Mouse (Mus musculus) stomach, postnatal 0 days (tissue): ENCODE data around the gene Fdxacb1. TPM values are rescaled to one million over a fixed set of nuclear protein-coding genes. Genes with fewer than 3 reads are reported as not detected.

Experiments used
- ATAC-seq: fragments of 200-750 bp; cut with Nextera tagmentation; 2 replicates; pipeline ENCODE4 v1.8.0; 2017; ENCODE audit not compliant: low FRiP score, low TSS enrichment
- DNase-seq: peaks from one replicate; pipeline ENCODE4 v3.0.0-alpha.2; 2016; ENCODE audit warnings: low spot score
- H3K27ac ChIP-seq: fragments of 300-500 bp; sonication (generic); replicated peaks from 2 replicates; pipeline ENCODE4 v1.5.1; 2014; ENCODE audit warnings: mild to moderate bottlenecking, control low read depth
- H3K27me3 ChIP-seq: fragments of 300-500 bp; sonication (generic); 2 replicates; pipeline ENCODE4 v1.6.1; 2014; ENCODE audit warnings: low read length; ENCODE audit not compliant: control insufficient read depth, insufficient read depth
- H3K36me3 ChIP-seq: fragments of 300-500 bp; sonication (generic); 2 replicates; pipeline ENCODE4 v1.6.1; 2014; ENCODE audit warnings: low read length, mixed read lengths; ENCODE audit not compliant: control insufficient read depth, insufficient read depth
- H3K4me1 ChIP-seq: fragments of 300-500 bp; sonication (generic); replicated peaks from 2 replicates; pipeline ENCODE4 v1.6.1; 2014; ENCODE audit warnings: antibody characterized with exemption; ENCODE audit not compliant: control insufficient read depth, insufficient read depth
- H3K4me2 ChIP-seq: fragments of 300-500 bp; sonication (generic); replicated peaks from 2 replicates; pipeline ENCODE4 v1.6.1; 2014; ENCODE audit warnings: low read depth, mild to moderate bottlenecking, control low read depth, moderate library complexity
- H3K4me3 ChIP-seq: fragments of 300-500 bp; sonication (generic); 2 replicates; pipeline ENCODE4 v1.5.1; 2014; ENCODE audit warnings: low read depth, low read length, control low read depth
- H3K9ac ChIP-seq: fragments of 300-500 bp; sonication (generic); 2 replicates; pipeline ENCODE4 v1.6.1; 2014; ENCODE audit warnings: mild to moderate bottlenecking, low read length, control low read depth, mixed read lengths
- H3K9me3 ChIP-seq: fragments of 300-500 bp; sonication (generic); 2 replicates; pipeline ENCODE4 v1.6.1; 2016; ENCODE audit warnings: low read length; ENCODE audit not compliant: control insufficient read depth
- CTCF ChIP-seq: IDR thresholded peaks from 2 replicates; pipeline ENCODE4 v1.5.1; 2016; ENCODE audit warnings: antibody characterized with exemption, low read depth, mild to moderate bottlenecking, moderate library complexity
- EP300 ChIP-seq: optimal IDR thresholded peaks from 2 replicates; pipeline ENCODE3; 2016; ENCODE audit warnings: antibody characterized with exemption
- WGBS: fragments of 180-500 bp; shearing (Covaris S2); extraction: QIAGEN DNeasy Blood & Tissue Kit; methylation state at CpG from one replicate; pipeline ENCODE4 v1.1.7; 2014; 5-methylcytosine and 5-hydroxymethylcytosine counted together
- polyA plus RNA-seq: library from polyadenylated mRNA; unstranded; fragments of >200 nt; fragmentation: Nextera tagmentation; extraction: Ambion mirVana; gene quantifications from 2 replicates; pipeline ENCODE4 v1.2.1, GENCODE M21; 2015

The Fdxacb1 gene
- polyA plus RNA-seq, 1 experiment from 2014 or later, result 8.3 TPM

DNA sequence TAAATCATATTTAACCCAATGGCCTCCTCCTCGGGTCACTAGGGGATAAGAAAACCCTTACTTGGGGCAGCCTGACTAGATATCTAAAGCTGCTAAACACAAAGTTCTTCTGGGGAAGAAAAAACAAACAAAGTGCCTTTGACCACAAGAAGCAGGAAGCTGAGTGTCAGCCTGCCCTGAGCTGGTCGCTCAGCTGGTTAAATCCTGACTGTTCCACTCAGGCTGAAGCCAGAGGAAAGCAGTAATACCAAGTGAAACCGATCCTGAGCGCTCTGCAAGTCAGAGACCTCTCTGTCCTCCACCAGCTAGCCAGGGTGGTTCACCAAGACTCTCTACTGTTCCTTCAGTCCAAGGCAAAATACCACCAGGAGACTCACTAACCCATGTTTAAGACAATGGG, 38.4 kb upstream of the Fdxacb1 start:
- 45% methylated on average over 4 of the region's 4 CpGs for WGBS
- H3K9me3 ChIP-seq, result no peaks in the 10 kb centered on the region
- H3K4me1 ChIP-seq, result no peaks in the 10 kb centered on the region; the same call in 1 of the 2 replicates
- no peak overlapping the region for H3K4me2 ChIP-seq
- H3K36me3 ChIP-seq, result no peaks in the 10 kb centered on the region
- TF ChIP-seq CTCF (no peak), EP300 (no peak)
- 0 out of 2 replicates have a peak overlapping the region, but pooled peaks have one; percentile 14 for H3K27ac ChIP-seq
- no peaks in the 10 kb centered on the region for H3K27me3 ChIP-seq
- ATAC-seq (peak; percentile 51), DNase-seq (no peak)
- no peak overlapping the region for H3K9ac ChIP-seq
- no peak overlapping the region for H3K4me3 ChIP-seq

DNA sequence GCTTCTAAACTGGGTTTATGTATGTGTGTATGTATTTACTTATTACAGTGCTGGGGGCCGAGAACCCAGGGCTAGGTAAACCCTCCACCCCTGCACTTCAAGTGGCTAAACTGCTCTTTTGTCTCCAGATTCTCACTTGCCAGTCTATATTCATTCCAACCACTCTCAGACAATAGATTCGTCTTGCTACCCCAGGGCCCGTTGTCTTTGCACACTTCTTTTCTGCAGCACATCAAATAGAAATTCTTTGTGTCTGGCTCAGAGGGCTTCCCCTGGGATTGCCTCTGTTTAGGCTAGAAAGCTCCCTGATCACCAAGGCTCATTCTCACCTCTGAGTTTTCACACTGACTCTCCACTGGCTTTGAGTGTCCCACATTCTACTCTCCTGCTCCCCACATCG, 35.5 kb upstream of the Fdxacb1 start:
- Histone ChIP-seq H3K9ac (no peak overlapping the region), H3K4me3 (no peak overlapping the region), H3K4me2 (no peak overlapping the region), H3K36me3 (no peaks in the 10 kb centered on the region), H3K27me3 (no peaks in the 10 kb centered on the region), H3K4me1 (no peaks in the 10 kb centered on the region; the same call in 1 of the 2 replicates), H3K27ac (no peak overlapping the region), H3K9me3 (no peaks in the 10 kb centered on the region)
- TF ChIP-seq CTCF (no peak), EP300 (no peak)
- no peak for ATAC-seq
- no peak for DNase-seq
- WGBS, result 26% methylated on average over 4 of the region's 4 CpGs

DNA sequence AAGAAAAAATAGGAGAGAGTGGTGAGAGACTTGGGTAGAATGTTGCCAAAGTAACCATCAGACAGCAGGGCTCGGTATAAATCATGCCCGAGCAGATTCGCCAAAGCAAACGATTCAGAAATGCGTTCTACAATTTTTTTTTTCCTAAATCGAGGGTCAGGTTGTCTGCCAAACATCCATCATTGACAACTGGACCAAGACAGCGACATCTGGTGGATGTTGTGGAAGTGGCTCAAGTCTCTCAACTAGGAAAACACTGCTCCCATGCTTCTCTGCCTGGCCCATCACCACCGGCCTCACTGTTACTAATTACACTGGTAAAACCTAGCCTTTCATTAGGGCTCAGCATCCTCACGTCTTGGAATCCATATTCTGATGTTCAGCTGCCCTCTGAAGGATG, 33.0 kb upstream of the Fdxacb1 start:
- 4% methylated on average over 9 of the region's 9 CpGs for whole genome bisulfite sequencing
- H3K4me1 ChIP-seq, result no peaks in the 10 kb centered on the region
- H3K27me3 ChIP-seq, result no peaks in the 10 kb centered on the region
- H3K36me3 ChIP-seq, result no peaks in the 10 kb centered on the region
- H3K4me2 ChIP-seq, result no peak overlapping the region
- DNase-seq (peak; percentile 53), ATAC-seq (no peak)
- no peaks in the 10 kb centered on the region for H3K9me3 ChIP-seq
- H3K27ac ChIP-seq, result no peak overlapping the region
- H3K4me3 ChIP-seq, result no peak overlapping the region
- H3K9ac ChIP-seq, result no peak overlapping the region
- TF ChIP-seq EP300, result no peak
- TF ChIP-seq CTCF, result peak; percentile 89

DNA sequence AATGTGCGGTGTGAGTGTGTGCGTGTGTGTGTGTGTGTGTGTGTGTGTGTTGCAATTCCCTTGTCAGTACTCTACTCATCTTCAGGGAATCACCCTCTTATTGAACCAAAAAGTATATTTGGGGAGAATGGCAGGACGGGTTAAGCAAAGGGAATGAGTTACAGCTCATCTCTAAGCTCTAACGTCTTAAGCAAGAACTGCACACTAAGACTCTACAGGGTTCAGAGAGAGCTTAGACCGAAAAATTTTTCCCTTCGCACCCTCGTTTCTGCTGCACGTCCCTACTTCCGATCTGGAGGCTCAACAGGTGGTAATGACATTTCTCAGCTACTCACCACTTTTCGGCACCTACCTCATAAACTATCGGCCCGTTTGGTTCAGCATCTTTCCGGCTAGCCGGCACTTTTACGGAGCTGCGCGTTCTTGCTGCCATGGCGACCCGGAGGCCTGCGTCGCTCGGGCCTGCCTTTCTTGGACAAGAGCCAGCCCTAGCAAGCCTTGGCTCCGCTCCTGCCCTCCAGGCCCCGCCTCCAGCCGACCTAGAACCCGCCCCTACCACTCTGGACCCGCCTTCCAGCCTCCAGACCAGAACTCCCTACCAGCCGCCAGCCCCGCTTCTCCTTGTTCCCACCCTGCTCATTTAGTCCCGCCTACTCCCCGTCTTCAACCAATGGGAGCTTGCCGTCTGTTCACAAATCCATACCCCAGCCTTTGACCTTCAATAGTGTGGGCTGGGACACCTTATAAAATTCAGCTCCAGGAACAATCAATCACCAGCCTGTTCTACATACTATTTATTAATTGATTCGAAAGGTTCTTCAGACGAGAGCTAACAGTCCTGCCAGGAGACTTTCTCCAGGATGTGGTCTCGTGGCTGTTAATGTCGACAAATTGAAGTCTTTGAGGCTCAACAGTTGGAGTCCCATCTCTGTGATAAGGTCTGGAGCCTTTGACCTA, 28.8 kb upstream of the Fdxacb1 start, which contains the start of gene Dixdc1:
TSS of gene Dixdc1 (minus strand) at position 604 of the 957 bp plus-strand sequence.
- Histone ChIP-seq H3K9me3 (no peaks in the 10 kb centered on the region), H3K4me1 (no peaks in the 10 kb centered on the region), H3K36me3 (no peaks in the 10 kb centered on the region), H3K9ac (no peak within 1 kb of the TSS), H3K4me3 (no peak within 1 kb of the TSS), H3K4me2 (peak within 1 kb of the TSS; percentile 52), H3K27ac (no peak within 1 kb of the TSS), H3K27me3 (no peaks in the 10 kb centered on the region)
- TF ChIP-seq EP300, result no peak
- 0 out of 2 replicates have a peak, but pooled peaks have one; percentile 1 for TF ChIP-seq CTCF
- 10% methylated on average over 36 of the region's 36 CpGs for WGBS
- ATAC-seq, result peak; percentile 98
- peak; percentile 98 for DNase-seq

DNA sequence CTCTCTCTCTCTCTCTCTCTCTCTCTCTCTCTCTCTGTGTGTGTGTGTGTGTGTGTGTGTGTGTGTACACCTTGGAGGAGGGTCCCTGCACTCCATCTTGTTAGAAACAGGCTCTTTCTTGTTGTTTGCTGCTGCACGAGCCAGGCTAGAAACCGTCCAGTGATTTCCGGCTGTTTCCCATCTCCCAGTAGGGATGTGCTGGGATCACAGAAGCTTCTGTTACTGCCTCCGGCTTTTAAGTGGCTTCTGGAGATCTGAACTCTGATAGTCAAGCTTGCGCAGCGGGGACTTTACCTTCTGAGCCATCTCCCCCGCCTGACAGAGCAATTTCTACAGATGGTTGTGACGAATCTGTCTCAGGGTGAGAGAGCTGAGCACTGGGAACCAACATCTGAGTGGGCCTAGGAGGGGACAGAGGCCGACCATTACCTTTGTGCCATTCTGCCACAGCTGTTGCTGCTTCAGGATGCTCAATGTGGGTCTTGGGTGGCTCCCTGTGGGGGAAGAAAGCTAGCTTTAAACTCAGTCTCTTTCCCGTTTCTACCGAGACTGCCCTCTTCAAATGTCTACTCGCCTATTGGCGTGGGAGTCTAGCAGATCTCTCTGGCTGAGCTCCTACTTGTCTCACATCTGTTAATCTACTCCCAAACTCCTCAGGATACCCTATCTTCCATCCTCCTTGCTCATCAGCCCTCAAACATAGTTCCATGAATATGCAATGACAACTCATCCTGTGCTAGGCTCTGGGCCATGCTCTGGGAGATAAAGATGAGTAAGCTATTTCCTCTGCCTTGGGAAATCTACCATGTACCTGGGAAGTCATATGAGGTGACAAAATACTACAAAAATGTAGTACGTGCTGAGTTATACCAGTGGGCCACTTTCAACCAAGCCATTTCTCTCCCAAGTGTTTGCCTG, 26.9 kb upstream of the Fdxacb1 start:
- no peak overlapping the region for H3K9ac ChIP-seq
- H3K4me3 ChIP-seq, result no peak overlapping the region
- no peak overlapping the region for H3K27ac ChIP-seq
- H3K4me1 ChIP-seq, result no peaks in the 10 kb centered on the region
- WGBS, result 92% methylated on average over 14 of the region's 14 CpGs
- no peak for TF ChIP-seq EP300
- no peak for TF ChIP-seq CTCF
- no peaks in the 10 kb centered on the region for H3K9me3 ChIP-seq
- no peaks in the 10 kb centered on the region for H3K36me3 ChIP-seq
- ATAC-seq (no peak), DNase-seq (no peak)
- no peaks in the 10 kb centered on the region for H3K27me3 ChIP-seq
- H3K4me2 ChIP-seq, result no peak overlapping the region
